Mouse (Mus musculus) cerebellum, adult 2 months (tissue): Measurements from ENCODE around the gene Maats1.

ENCODE experiments used
- CTCF ChIP-seq: fragments of 200-500 bp; IDR thresholded peaks from 2 replicates; pipeline ENCODE4 v1.5.1; 2011; ENCODE audit warnings: low read depth, mild to moderate bottlenecking, control low read depth, low read length, moderate library complexity, borderline replicate concordance; ENCODE audit not compliant: insufficient read depth
- POLR2A ChIP-seq: fragments of 200-500 bp; IDR thresholded peaks from 2 replicates; pipeline ENCODE4 v1.6.1; 2011; ENCODE audit warnings: low read length, control low read depth, borderline replicate concordance; ENCODE audit not compliant: insufficient read depth

GRCm38 (mm10) chr16:38285801-38286200, 56.1 kb downstream of the Maats1 start:
- TF ChIP-seq CTCF (no peak), POLR2A (no peak)
